8 mouse cellular contexts compared by ENCODE assay signal in genomic region chr17:25475946-25476744, GRCm38 (mm10). TPM values are rescaled to one million over a fixed set of nuclear protein-coding genes. Genes with fewer than 3 reads are reported as not detected.
DNase-seq lines count a peak whose midpoint lies in the region; ATAC-seq and TF ChIP-seq lines count a peak whose summit lies in the region.

No protein-coding gene starts in this region.

- H3K36me3 ChIP-seq in forebrain, embryonic 16.5 days (ENCODE audit: control insufficient read depth, insufficient read depth): no peaks in the 10 kb centered on the region
- H3K36me3 ChIP-seq in midbrain, embryonic 14.5 days (ENCODE audit: control insufficient read depth, insufficient read depth, low read length): no peaks in the 10 kb centered on the region

- H3K27me3 ChIP-seq in forebrain, embryonic 16.5 days (replicated peaks; ENCODE audit: control insufficient read depth, insufficient read depth, low read length): peaks cover 27% of the 10 kb centered on the region
- H3K27me3 ChIP-seq in midbrain, embryonic 14.5 days (ENCODE audit: control insufficient read depth, insufficient read depth, low read length): peaks cover 15% of the 10 kb centered on the region

- peak; percentile 35 to 71 for DNase-seq in heart, adult 18-20 months
- no peak for DNase-seq in heart, adult 11 months
- peak; percentile 62 for DNase-seq in CD4-positive helper T cell, adult 2 months (ENCODE audit: low read depth, low spot score)
- DNase-seq in c-Kit-negative CD71-positive TER-119-positive erythroid progenitor cells, embryonic 14.5 days (ENCODE audit: low read depth, low spot score): peak; percentile 28
- peak; percentile 52 to 64 for DNase-seq in left cerebral cortex, adult 2 months (ENCODE audit: extremely low spot score in 1 of 2, low spot score in 2 of 2)
- peak; percentile 91 for DNase-seq in midbrain, embryonic 14.5 days
- DNase-seq in thymus, postnatal 14 days: peak; percentile 51

- H3K4me3 ChIP-seq in forebrain, embryonic 16.5 days (replicated peaks; ENCODE audit: low read length): no peak overlapping the region
- H3K4me3 ChIP-seq in left cerebral cortex, adult 2 months: no peak overlapping the region
- no peak overlapping the region for H3K4me3 ChIP-seq in midbrain, embryonic 14.5 days (replicated peaks; ENCODE audit: low read depth, low read length)

- peak; percentile 51 for ATAC-seq in forebrain, embryonic 16.5 days
- no peak for ATAC-seq in midbrain, embryonic 14.5 days (ENCODE audit: low FRiP score, low TSS enrichment)

- H3K4me2 ChIP-seq in forebrain, embryonic 16.5 days (ENCODE audit: low read length): no peak overlapping the region
- no peak overlapping the region for H3K4me2 ChIP-seq in midbrain, embryonic 14.5 days (ENCODE audit: low read length)

- no peaks in the 10 kb centered on the region for H3K9me3 ChIP-seq in forebrain, embryonic 16.5 days (ENCODE audit: control insufficient read depth, low read length)
- H3K9me3 ChIP-seq in midbrain, embryonic 14.5 days (ENCODE audit: control insufficient read depth, low read length): no peaks in the 10 kb centered on the region

- intact Hi-C loops in left cerebral cortex, adult 2 months (cut with DNase I): loop anchor here (1.0 kb wide), 3 partner anchors 31 to 325 kb away; no protein-coding TSS in a partner anchor

- 29% methylated on average over 19 of the region's 19 CpGs for WGBS in forebrain, embryonic 16.5 days
- WGBS in midbrain, embryonic 14.5 days: 39% methylated on average over 19 of the region's 19 CpGs

- no peak overlapping the region for H3K9ac ChIP-seq in forebrain, embryonic 16.5 days (replicated peaks; ENCODE audit: low read depth, low read length)
- no peak overlapping the region for H3K9ac ChIP-seq in midbrain, embryonic 14.5 days (replicated peaks; ENCODE audit: low read length)

- peaks cover 5% of the 10 kb centered on the region for H3K4me1 ChIP-seq in forebrain, embryonic 16.5 days (replicated peaks; ENCODE audit: control insufficient read depth, insufficient read depth, low read length)
- 0 out of 2 replicates have a peak, but pooled peaks cover 4% of the 10 kb centered on the region for H3K4me1 ChIP-seq in midbrain, embryonic 14.5 days (ENCODE audit: control insufficient read depth, insufficient read depth, low read length)

- TF ChIP-seq CTCF in left cerebral cortex, adult 2 months (IDR thresholded peaks at IDR 0.05): peak; percentile 96

- H3K27ac ChIP-seq in forebrain, embryonic 16.5 days (ENCODE audit: low read length): no peak overlapping the region
- H3K27ac ChIP-seq in left cerebral cortex, adult 2 months: no peak overlapping the region
- H3K27ac ChIP-seq in midbrain, embryonic 14.5 days (replicated peaks; ENCODE audit: low read depth, low read length): no peak overlapping the region

RNA-seq across cellular contexts. Expression of gene Sstr5, which starts 20.9 kb away (rescaled TPM):
- not detected for total RNA-seq in heart, adult 18-20 months (2021)
- polyA plus RNA-seq in forebrain, embryonic 16.5 days (2015; fragmentation: Nextera tagmentation; extraction: Ambion mirVana): 0.32 and 0.44 TPM in 2 replicates
- under 1 TPM; 0.18 to 0.21 TPM for total RNA-seq in left cerebral cortex, adult 2 months (2021)
- 0.36 and 0.61 TPM in 2 replicates for polyA plus RNA-seq in midbrain, embryonic 14.5 days (2014; fragmentation: Nextera tagmentation; extraction: Ambion mirVana)

RNA-seq across cellular contexts. Expression of gene Tekt4, which starts 21.7 kb away (rescaled TPM):
- total RNA-seq in heart, adult 18-20 months (2021): under 1 TPM in 1 of 2 experiments, not detected in 1; 0.67 TPM
- polyA plus RNA-seq in forebrain, embryonic 16.5 days (2015; fragmentation: Nextera tagmentation; extraction: Ambion mirVana): 0.80 and 0.88 TPM in 2 replicates
- total RNA-seq in left cerebral cortex, adult 2 months (2021): 1 to 10 TPM; 2.1 to 2.4 TPM
- polyA plus RNA-seq in midbrain, embryonic 14.5 days (2014; fragmentation: Nextera tagmentation; extraction: Ambion mirVana): 0.46 and 0.50 TPM in 2 replicates

RNA-seq across cellular contexts. Expression of gene Cacna1h, which starts 42.6 kb away (rescaled TPM):
- total RNA-seq in heart, adult 18-20 months (2021): 1 to 10 TPM; 6.1 to 6.7 TPM
- 12.4 and 14.7 TPM in 2 replicates for polyA plus RNA-seq in forebrain, embryonic 16.5 days (2015; fragmentation: Nextera tagmentation; extraction: Ambion mirVana)
- 10 to 100 TPM; 45.2 to 48.0 TPM for total RNA-seq in left cerebral cortex, adult 2 months (2021)
- 11.3 and 15.0 TPM in 2 replicates for polyA plus RNA-seq in midbrain, embryonic 14.5 days (2014; fragmentation: Nextera tagmentation; extraction: Ambion mirVana)

Comparison
In these comparisons a context has a peak if more than half of its experiments do, and no peak if none do; other contexts are left out.
1. RNA of gene Cacna1h, which starts 42.6 kb away (total RNA-seq): 45.2 to 48.0 TPM in left cerebral cortex, adult 2 months; 6.1 to 6.7 TPM in heart, adult 18-20 months; every median in the first group is over 4 times any median in the second.